Mouse (Mus musculus): ENCODE results near the gene Lrrc36. TPM values are rescaled to one million over a fixed set of nuclear protein-coding genes. Genes with fewer than 3 reads are reported as not detected.
A peak's percentile ranks its signal among the peaks of the same experiment; 100 is the strongest.

Lrrc36 gene
- 1.1 and 3.0 TPM in 2 replicates for polyA plus RNA-seq (2011; ENCODE audit: insufficient read depth, insufficient read length, low replicate concordance, missing spikeins)

DNA sequence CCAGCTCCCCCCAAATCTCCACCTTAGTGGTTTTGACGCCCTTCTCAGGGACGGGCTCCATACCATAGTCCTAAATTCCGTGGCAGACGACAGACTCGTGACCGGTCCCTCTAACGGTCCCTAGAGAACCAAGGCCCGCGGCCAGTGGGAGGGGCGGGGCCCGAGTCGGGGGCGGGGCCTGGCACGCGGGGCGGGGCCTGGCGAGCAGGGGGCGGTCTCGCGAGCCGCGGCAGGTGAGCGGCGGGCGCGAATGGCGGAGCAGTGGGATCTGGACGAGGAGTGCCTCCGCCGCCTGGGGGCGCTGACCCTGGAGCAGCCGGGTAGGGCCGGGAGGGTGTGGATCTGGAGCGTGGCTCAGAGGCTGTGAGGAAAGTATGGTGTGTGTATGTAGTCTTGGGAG, at the start of gene Lrrc36, which contains the start of gene Kctd19:
Gene Lrrc36, plus strand, starts transcription at position 181 of the 400 bp plus-strand sequence.
Gene Kctd19, minus strand, starts transcription at position 112 of the 400 bp plus-strand sequence.
- 3% methylated on average over 34 of the region's 34 CpGs for WGBS
- no peaks in the 10 kb centered on the region for H3K4me1 ChIP-seq (ENCODE audit: control insufficient read depth, insufficient read depth, low read length)
- H3K4me3 ChIP-seq (replicated peaks; ENCODE audit: control insufficient read depth, low read depth, low read length): no peak within 1 kb of the TSS
- H3K27ac ChIP-seq (ENCODE audit: control insufficient read depth, insufficient read depth, low read depth, low read length, poor library complexity): no peak within 1 kb of the TSS
- TF ChIP-seq POLR2A (IDR thresholded peaks at IDR 0.05; ENCODE audit: borderline replicate concordance, control insufficient read depth, low read depth, low read length) (no peak), CTCF (IDR thresholded peaks at IDR 0.05; ENCODE audit: control insufficient read depth, insufficient read depth, low read length) (peak; percentile 19; the same call in 1 of the 2 replicates)

DNA sequence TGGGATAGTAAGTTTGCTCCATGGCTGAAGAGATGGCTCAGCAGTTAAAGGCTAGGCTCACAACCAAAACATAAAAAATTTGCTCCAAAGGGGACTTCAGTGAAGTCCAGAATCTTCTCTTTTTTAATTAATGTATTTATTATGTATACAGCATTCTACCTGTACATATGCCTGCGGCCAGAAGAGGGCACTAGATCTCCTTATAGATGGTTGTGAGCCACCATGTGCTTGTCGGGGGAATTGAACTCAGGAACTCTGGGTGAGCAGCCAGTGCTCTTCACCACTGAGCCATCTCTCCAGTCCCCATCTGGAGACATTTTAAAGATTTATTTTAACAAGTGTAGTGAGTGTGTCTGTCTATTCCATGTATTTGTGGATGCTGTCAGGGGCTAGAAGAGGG, 46.3 kb upstream of the Lrrc36 start:
- no peaks in the 10 kb centered on the region; the same call in 1 of the 2 replicates for H3K4me1 ChIP-seq (ENCODE audit: control insufficient read depth, insufficient read depth, low read length)
- TF ChIP-seq CTCF (IDR thresholded peaks at IDR 0.05; ENCODE audit: control insufficient read depth, insufficient read depth, low read length) (peak; percentile 21; the same call in 1 of the 2 replicates), POLR2A (IDR thresholded peaks at IDR 0.05; ENCODE audit: borderline replicate concordance, control insufficient read depth, low read depth, low read length) (no peak)
- no peak overlapping the region for H3K4me3 ChIP-seq (replicated peaks; ENCODE audit: control insufficient read depth, low read depth, low read length)
- H3K27ac ChIP-seq (ENCODE audit: control insufficient read depth, insufficient read depth, low read depth, low read length, poor library complexity): no peak overlapping the region
- 57% methylated on average over 2 of the region's 2 CpGs for WGBS

- Histone ChIP-seq H3K27ac (ENCODE audit: control insufficient read depth, insufficient read depth, low read depth, low read length, poor library complexity) (no peak overlapping the region), H3K4me1 (ENCODE audit: control insufficient read depth, insufficient read depth, low read length) (no peaks in the 10 kb centered on the region), H3K4me3 (replicated peaks; ENCODE audit: control insufficient read depth, low read depth, low read length) (no peak overlapping the region)
- 83% methylated on average over 9 of the region's 9 CpGs for WGBS
- TF ChIP-seq POLR2A (IDR thresholded peaks at IDR 0.05; ENCODE audit: borderline replicate concordance, control insufficient read depth, low read depth, low read length) (no peak), CTCF (IDR thresholded peaks at IDR 0.05; ENCODE audit: control insufficient read depth, insufficient read depth, low read length) (no peak)
These were observed 40.9 kb upstream of the Lrrc36 start for GRCm38 (mm10) chr8:105372473-105372872.

GRCm38 (mm10) chr8:105373032-105373431, 40.3 kb upstream of the Lrrc36 start, which contains the start of gene Plekhg4:
Gene Plekhg4 (plus strand): TSS chr8:105373274.
- WGBS: 51% methylated on average over 2 of the region's 2 CpGs
- Histone ChIP-seq H3K4me3 (replicated peaks; ENCODE audit: control insufficient read depth, low read depth, low read length) (no peak within 1 kb of the TSS), H3K4me1 (ENCODE audit: control insufficient read depth, insufficient read depth, low read length) (no peaks in the 10 kb centered on the region), H3K27ac (ENCODE audit: control insufficient read depth, insufficient read depth, low read depth, low read length, poor library complexity) (no peak within 1 kb of the TSS)
- TF ChIP-seq CTCF (IDR thresholded peaks at IDR 0.05; ENCODE audit: control insufficient read depth, insufficient read depth, low read length) (no peak), POLR2A (IDR thresholded peaks at IDR 0.05; ENCODE audit: borderline replicate concordance, control insufficient read depth, low read depth, low read length) (no peak)

GRCm38 (mm10) chr8:105374513-105374966, 38.8 kb upstream of the Lrrc36 start:
- Histone ChIP-seq H3K4me1 (ENCODE audit: control insufficient read depth, insufficient read depth, low read length) (no peaks in the 10 kb centered on the region), H3K4me3 (replicated peaks; ENCODE audit: control insufficient read depth, low read depth, low read length) (no peak overlapping the region), H3K27ac (ENCODE audit: control insufficient read depth, insufficient read depth, low read depth, low read length, poor library complexity) (no peak overlapping the region; the same call in 1 of the 2 replicates)
- 56% methylated on average over 33 of the region's 33 CpGs for WGBS
- TF ChIP-seq POLR2A (IDR thresholded peaks at IDR 0.05; ENCODE audit: borderline replicate concordance, control insufficient read depth, low read depth, low read length) (no peak), CTCF (IDR thresholded peaks at IDR 0.05; ENCODE audit: control insufficient read depth, insufficient read depth, low read length) (peak; percentile 51; the same call in 1 of the 2 replicates)

- Histone ChIP-seq H3K4me1 (ENCODE audit: control insufficient read depth, insufficient read depth, low read length) (no peaks in the 10 kb centered on the region), H3K27ac (ENCODE audit: control insufficient read depth, insufficient read depth, low read depth, low read length, poor library complexity) (no peak overlapping the region), H3K4me3 (replicated peaks; ENCODE audit: control insufficient read depth, low read depth, low read length) (no peak overlapping the region)
- WGBS: 54% methylated on average over 19 of the region's 19 CpGs
- TF ChIP-seq POLR2A (IDR thresholded peaks at IDR 0.05; ENCODE audit: borderline replicate concordance, control insufficient read depth, low read depth, low read length) (no peak), CTCF (IDR thresholded peaks at IDR 0.05; ENCODE audit: control insufficient read depth, insufficient read depth, low read length) (no peak)
These were observed 34.7 kb upstream of the Lrrc36 start for GRCm38 (mm10) chr8:105378673-105379072.

DNA sequence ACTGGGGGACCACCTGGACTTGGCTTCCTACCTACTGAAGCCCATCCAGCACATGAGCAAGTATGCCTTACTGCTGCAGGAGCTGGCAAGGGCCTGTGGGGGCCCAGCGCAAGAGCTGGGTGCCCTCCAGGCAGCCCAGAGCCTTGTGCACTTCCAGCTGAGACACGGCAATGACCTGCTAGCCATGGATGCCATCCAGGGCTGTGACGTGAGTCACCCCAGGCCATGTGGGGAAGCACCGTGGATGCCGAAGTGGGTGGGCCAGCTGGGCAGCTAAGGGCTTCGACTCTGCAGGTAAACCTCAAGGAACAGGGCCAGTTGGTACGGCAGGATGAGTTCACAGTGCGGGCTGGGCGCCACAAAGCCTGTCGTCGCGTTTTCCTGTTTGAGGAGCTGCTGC, 33.1 kb upstream of the Lrrc36 start:
- no peak overlapping the region; the same call in 1 of the 2 replicates for H3K27ac ChIP-seq (ENCODE audit: control insufficient read depth, insufficient read depth, low read depth, low read length, poor library complexity)
- TF ChIP-seq CTCF (IDR thresholded peaks at IDR 0.05; ENCODE audit: control insufficient read depth, insufficient read depth, low read length): no peak
- no peak for TF ChIP-seq POLR2A (IDR thresholded peaks at IDR 0.05; ENCODE audit: borderline replicate concordance, control insufficient read depth, low read depth, low read length)
- no peaks in the 10 kb centered on the region for H3K4me1 ChIP-seq (ENCODE audit: control insufficient read depth, insufficient read depth, low read length)
- WGBS: 77% methylated on average over 12 of the region's 12 CpGs
- no peak overlapping the region for H3K4me3 ChIP-seq (replicated peaks; ENCODE audit: control insufficient read depth, low read depth, low read length)

- TF ChIP-seq POLR2A (IDR thresholded peaks at IDR 0.05; ENCODE audit: borderline replicate concordance, control insufficient read depth, low read depth, low read length): no peak
- no peak for TF ChIP-seq CTCF (IDR thresholded peaks at IDR 0.05; ENCODE audit: control insufficient read depth, insufficient read depth, low read length)
- Histone ChIP-seq H3K4me1 (ENCODE audit: control insufficient read depth, insufficient read depth, low read length) (no peaks in the 10 kb centered on the region), H3K27ac (ENCODE audit: control insufficient read depth, insufficient read depth, low read depth, low read length, poor library complexity) (no peak overlapping the region), H3K4me3 (replicated peaks; ENCODE audit: control insufficient read depth, low read depth, low read length) (no peak overlapping the region)
- 88% methylated on average over 2 of the region's 2 CpGs for WGBS
These were observed 29.3 kb upstream of the Lrrc36 start for GRCm38 (mm10) chr8:105384070-105384469.

All from bone marrow, adult 2 months (tissue).